Mouse (Mus musculus) 3134 (cell line): ENCODE data around the gene Tas2r115.
"Not testable (repeated sequence)": the region's sequence is repeated elsewhere in the genome, so short reads cannot be mapped to it uniquely, and the experiment has no call there.

Experiments
- DNase-seq: peaks from one replicate; pipeline ENCODE4 v3.0.0-alpha.2; 2011; ENCODE audit warnings: low spot score; ENCODE audit not compliant: insufficient read length; ENCODE audit errors: extremely low read depth

The Tas2r115 gene

GRCm38 (mm10) chr6:132737935-132738334, at the start of gene Tas2r115:
TSS of gene Tas2r115 (minus strand) at chr6:132738035.
- DNase-seq, result no peak

DNA sequence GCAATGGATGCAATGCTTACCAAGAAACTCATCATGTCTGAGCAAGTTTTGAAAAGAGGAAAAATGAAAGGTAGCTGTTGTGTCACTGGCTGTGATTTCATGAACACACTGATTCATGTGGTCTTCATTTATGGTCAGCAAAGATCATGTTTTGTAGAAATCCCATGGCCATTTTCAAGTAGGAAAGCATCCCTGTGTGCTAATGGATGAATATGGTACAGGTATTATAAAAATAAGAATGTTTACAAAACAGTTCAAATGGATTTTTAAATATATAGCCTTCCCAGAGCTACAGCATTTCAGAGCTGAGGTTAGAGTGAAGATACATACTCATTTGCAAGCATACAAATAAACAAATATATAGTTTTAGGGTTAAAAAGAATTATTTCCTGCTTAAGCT, 40.2 kb upstream of the Tas2r115 start, which contains the start of gene Tas2r136:
Gene Tas2r136 (minus strand): TSS at position 101 of the 400 bp plus-strand sequence.
- no peak for DNase-seq

GRCm38 (mm10) chr6:132761831-132762230, 24.0 kb upstream of the Tas2r115 start, which contains the start of gene Tas2r102:
TSS of gene Tas2r102 (plus strand) at chr6:132762131.
- no peak for DNase-seq

DNA sequence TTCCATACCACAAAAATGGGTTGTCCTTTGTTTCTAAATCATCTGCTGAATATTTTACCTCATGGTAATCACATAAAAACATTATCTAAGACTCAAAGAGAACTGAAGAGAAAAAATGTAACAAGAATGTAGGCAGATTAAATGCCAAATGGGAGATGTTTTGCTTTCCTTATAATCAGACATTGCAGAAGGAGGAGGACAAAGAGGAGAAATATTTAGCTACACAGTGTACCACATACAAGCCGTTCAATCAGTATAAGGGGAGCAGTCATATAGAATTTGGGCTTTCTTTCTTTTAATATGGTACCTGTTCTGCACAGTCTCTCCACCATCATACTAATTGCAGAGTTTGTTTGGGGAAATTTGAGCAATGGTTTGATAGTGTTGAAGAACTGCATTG, 16.6 kb upstream of the Tas2r115 start, which contains the start of gene Tas2r124:
Gene Tas2r124 (plus strand): TSS at position 301 of the 400 bp plus-strand sequence.
- DNase-seq, result no peak

DNA sequence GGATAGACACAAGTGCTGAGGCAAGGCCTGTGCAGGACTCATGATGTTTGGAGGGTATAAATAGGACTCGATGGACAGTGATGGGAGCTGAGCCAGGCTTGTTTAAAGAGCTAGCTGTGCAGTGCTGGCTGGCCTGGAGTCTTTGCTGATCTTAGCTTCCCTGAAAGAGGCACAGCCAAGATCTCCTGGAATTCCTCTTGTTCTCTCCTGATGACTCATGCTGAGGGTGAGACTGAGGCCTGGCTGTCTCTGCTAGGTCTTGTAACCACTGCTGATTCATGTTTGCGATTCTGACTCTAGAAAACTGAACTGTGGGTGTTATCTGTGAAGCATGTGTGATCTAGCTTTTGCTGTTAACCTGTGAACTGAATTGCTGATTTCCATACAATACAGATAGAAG, 12.4 kb upstream of the Tas2r115 start:
- DNase-seq, result peak; percentile 30

GRCm38 (mm10) chr6:132711828-132712227, 26.0 kb downstream of the Tas2r115 start, which contains the start of gene Tas2r122:
TSS of gene Tas2r122 (minus strand) at chr6:132711928.
- no peak for DNase-seq

DNA sequence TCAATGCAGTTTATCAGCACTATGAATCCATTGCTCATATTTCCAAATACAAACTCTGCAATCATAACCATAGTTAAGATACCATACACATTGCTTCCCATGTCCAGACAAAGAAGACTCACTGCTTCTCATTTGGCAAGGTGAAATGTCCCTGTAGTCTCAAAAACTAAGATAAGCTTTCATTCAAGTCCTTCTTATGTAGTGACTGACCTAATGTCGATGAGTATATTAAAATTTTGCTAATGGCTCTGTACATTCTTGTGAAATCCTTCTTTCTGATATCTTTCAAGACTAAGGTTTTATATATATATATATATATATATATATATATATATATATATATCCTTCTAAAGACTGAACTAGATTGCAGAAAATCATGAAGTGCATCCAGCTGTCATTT, 36.9 kb downstream of the Tas2r115 start, which contains the start of gene Tas2r121:
Gene Tas2r121 (minus strand): TSS at position 101 of the 400 bp plus-strand sequence.
- no peak for DNase-seq

DNA sequence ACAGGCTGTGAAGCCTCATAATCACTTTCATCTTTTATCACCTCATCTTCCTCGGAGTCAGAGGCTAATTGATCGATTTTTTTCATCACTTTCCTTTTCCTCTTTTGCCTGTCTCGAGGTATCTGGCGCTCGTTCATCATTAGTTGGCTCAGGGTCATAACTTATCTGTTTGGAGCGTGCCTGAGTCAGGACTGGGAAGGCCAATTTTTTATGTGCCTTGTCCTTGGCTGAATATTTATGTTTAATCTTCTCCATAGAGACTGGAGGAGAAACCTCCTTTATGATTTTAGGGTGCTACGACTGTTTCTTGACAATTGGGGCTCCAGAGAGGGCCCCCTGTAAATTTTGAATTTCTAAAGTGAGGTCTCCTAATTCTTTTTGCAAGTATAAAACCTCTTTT, 46.2 kb downstream of the Tas2r115 start:
- not testable (repeated sequence) for DNase-seq
